Mouse (Mus musculus): ENCODE measurements around the gene Atp6v1g2.

Atp6v1g2 gene

DNA sequence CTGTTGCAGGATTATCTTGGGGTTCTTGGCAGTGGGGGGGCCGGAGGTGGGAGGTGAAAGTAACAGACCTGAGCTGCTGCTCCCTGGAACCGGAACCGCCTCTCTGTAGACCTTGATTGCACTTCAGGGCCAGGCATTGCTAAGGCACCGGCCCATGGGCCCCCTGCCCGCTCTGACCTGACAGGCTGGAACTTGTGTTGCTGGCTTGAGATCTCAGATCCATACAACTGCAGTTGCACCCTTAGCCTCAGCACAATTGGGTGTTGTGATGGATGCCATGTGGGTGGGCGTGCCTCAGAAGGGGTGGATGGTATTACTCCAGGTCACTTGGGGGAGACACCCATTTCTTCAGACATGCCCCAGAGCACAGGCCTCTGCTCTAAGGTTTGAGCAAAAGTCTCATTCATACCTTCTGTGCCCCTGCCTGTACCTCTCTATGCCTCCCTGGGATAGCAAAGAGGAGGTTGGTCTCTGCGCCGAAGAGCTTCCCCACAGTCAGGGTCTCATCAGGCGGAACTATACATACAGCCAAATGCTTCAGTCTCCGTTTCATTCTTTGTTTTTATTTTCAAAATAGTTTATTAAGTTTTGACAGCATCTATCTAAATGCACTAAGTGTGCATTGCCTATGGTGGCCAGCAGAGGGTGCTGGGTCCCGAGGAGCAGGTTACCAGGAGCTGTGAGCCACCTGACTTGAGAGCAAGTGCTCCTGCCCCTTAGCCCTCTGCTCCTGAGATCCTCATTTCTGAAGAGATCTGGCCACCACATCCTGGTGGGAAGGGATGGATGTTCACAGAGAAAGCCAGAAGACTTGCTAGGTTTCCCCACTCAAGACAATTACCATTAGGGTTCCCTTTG, 21.0 kb downstream of the Atp6v1g2 start:
- in situ Hi-C loops (cut with MboI) = no loop called here

DNA sequence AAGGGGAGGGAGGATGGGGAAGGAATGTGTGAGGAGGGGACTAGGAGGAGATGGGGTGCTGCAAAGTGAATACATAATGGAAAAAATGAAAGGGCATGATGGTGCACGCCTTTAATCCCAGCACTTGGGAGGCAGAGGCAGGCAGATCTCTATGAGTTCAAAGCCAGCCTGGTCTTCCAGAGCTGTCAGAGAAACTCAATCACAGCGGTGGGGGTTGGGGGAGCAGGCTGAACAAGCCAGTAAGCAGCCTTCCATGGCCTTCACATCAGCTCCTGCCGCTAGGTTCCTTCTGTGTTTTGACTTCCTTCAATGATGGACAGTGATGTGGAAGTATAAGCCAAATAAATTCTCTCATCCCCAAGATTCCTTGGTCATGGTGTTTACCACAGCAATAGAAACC, 21.8 kb downstream of the Atp6v1g2 start:
- in situ Hi-C loops (cut with MboI) = no loop called here

DNA sequence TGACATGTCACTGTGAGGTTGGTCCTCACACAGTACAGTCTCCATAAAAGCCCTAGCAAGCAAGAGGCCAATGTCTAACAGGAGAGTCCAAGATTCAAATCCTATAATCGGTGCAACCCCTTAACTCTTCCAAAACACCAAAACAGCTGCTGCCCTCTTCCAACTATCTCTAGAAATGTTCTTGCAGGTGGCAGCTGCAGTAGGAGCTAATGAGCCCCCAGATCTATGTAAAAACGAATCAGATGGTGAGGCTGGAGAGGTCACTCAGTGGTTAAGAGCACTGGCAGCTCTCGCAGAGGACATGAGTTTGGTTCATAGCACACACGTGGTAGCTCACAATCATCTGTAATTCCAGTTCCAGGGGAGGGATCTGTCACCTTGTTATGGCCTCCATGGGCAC, 22.2 kb downstream of the Atp6v1g2 start:
- in situ Hi-C loops (cut with MboI) = no loop called here

DNA sequence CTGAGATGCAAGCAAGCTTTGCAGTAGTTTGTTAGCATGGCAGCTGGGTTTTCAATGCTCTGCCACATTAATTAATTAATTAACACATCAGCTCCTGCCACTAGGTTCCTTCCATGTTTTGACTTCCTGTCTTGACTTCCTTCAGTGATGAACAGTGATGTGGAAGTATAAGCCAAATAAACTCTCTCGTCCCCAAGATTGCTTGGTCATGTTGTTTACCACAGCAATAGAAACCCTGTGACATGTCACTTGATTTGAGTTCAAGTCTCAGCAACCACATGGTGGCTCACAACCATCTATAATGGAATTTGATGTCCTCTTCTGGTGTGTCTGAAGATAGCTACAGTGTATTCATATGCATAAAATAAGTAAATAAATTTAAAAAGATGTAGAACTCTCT, 23.9 kb downstream of the Atp6v1g2 start:
- in situ Hi-C loops (cut with MboI) = no loop called here

DNA sequence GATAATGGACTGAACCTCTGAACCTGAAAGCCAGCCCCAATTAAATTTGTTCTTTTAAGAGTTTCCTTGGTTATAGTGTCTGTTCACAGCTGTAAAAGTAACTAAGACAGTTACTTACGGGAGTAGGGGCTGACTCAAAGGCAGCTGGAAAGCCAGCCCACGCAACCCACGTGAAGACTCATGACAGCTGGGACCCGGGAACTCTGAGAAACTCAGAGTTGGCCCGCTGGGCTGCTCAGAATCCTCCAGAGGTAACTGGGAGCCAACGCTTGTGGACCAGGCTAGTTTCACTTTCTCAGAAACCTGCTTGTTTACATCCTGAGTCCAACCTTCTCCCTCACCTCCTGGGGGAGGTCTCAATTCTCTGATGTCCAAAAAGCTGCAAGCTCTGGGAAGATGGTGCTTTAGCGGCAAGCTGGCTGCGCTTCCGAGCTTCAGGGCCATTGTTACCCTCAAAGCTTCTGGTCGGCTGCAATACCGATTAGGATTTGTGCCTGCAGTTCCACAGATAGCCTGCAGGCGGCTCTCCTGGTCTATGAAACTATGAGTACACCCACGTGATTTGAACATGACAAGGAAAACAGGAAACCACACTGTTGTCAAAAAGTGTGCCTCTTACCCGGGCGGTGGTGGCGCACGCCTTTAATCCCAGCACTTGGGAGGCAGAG, 24.5 kb downstream of the Atp6v1g2 start:
- in situ Hi-C loops (cut with MboI) = no loop called here

DNA sequence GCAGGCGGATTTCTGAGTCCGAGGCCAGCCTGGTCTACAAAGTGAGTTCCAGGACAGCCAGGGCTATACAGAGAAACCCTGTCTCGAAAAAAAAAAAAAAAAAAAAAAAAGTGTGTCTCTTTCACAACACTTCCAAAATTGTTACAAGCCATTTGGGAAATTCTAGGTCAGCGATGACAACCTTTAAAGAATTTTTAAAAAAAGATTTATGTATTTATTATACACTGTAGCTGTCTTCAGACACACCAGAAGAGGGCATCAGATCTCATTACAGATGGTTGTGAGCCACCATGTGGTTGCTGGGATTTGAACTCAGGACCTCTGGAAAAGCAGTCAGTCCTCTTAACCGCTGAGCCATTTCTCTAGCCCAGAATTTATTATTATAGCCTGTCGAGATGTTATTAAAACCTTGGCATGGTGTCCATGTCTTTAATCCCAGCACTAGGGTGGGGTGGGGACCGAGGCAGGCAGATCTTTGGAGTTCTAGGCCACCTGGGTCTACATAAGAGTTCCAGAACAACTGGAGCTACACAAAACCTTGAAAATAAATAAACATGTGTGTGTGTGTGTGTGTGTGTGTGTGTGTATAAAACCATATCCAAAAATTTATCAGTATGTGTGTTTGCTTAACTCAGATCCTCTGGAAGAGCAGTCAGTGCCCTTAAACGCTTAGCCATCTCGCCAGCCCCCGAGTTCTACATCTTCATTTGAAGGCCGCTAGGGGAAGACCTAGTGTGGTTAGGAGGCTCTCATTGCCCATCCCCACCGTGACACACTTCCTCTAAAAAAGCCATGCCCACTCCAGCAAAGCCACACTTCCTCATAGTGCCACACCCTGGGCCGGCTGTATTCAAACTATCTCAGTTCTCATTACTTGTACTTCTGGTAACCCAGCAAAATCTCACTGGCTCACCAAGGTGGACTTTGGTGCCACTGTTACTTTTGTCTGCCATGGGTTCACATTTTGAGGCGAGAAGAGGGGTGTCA, 25.3 kb downstream of the Atp6v1g2 start:
- in situ Hi-C loops (cut with MboI) = no loop called here

DNA sequence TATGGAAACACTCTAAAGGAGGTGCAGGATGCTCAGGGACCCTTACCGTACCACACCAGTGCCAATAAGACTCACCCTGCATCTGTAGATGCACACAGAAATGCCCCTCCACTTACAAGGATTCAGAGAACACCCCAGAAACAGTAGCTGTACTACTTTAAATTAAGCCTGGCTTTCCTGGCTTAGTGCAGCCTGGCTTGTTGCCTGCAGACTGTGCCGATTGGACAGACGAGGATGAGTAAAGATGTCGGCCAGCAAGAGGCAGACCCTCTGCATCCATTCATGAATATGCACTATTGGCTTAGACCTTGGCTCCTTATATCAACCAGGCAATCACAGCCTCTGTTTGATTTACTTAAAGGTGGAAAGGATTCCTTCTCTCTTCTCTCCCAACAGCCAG, 26.2 kb downstream of the Atp6v1g2 start:
- in situ Hi-C loops (cut with MboI) = no loop called here

DNA sequence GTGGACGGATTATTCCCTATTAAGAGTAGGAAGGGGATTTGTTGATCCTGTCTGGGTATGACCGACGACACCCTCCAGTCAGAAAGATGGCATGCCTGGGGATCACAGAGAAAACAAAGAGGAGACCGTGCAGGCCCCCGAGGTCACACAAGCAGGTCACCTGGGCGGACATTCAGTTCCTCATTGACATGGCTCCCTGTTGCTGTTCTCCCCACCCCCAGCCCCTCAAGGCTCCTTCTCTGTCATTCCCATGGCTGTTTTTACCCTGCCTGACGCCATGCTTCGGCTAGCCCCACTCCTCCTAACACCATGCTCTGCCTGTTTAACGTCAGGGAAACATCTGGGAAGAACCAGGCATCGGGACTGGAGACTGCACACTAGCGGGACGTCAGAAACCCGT, 28.2 kb downstream of the Atp6v1g2 start:
- in situ Hi-C loops (cut with MboI) = no loop called here

DNA sequence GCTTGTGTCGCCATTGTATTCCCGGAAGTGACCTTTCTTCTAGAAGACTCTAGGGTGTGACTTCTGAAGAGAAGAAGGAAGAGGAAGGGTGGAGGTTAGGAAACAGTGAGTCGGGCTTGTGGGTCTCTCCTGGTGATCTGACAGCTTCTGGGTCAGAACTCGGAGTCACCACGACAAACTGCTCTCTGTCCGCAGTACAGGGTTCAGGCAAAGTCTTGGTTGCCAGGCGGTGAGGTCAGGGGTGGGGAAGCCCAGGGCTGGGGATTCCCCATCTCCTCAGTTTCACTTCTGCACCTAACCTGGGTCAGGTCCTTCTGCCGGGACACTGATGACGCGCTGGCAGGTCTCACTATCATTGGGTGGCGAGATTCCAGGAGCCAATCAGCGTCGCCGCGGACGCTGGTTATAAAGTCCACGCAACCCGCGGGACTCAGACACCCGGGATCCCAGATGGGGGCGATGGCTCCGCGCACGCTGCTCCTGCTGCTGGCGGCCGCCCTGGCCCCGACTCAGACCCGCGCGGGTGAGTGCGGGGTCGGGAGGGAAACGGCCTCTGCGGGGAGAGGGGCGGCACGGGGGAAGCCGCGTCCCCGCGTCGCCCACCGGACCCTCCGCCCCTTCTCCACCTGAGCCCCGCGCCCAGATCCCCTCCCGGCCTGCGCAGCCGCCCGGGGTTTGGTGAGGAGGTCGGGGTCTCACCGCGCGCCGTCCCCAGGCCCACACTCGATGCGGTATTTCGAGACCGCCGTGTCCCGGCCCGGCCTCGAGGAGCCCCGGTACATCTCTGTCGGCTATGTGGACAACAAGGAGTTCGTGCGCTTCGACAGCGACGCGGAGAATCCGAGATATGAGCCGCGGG, 29.4 kb downstream of the Atp6v1g2 start, which contains the start of gene H2-D1:
H2-D1 (plus strand) TSS at position 67 of the 859 bp plus-strand sequence.
- in situ Hi-C loops (cut with MboI) = no loop called here

DNA sequence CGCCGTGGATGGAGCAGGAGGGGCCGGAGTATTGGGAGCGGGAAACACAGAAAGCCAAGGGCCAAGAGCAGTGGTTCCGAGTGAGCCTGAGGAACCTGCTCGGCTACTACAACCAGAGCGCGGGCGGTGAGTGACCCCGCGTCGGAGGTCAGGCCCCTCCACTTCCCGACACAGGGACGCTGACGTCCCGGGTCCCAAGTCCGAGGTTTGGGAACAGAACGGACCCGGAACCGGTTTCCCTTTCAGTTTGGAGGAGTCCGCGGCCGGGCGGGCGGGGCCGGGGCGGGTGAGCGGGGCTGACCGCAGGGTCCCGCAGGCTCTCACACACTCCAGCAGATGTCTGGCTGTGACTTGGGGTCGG, 30.0 kb downstream of the Atp6v1g2 start:
- in situ Hi-C loops (cut with MboI) = no loop called here

DNA sequence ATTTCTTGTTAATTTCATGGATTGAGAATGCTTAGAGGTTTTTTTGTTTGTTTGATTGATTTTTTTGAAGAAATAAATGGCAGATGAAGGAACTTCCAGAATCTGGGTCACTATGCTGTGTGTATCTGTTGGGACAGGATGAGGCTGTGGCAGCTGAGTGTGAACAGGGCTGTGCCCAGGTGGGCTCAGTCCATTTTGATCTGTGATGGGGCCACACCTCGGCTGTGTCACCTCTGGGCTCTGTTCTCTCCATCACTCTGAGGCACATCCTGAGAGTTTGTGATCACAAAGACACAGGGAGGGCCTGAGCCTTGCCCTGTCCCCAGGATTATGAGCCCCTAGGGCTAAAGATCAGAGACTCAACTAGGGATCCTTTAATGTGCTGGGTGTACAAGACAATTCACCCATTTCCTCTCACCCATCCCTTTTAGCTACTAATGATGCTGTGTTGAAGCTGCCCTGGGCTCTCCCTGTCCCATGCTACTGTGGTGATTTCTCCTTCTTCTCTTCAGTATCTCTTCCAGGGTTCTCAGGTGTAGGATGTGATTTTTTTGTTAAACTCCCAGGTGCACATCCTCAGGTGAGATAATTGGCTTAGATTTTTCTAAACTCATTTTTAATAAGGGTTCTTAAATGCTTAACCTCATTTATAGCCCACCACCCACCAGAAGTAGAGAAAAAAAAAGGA, 34.1 kb downstream of the Atp6v1g2 start:
- in situ Hi-C loops (cut with MboI) = no loop called here

DNA sequence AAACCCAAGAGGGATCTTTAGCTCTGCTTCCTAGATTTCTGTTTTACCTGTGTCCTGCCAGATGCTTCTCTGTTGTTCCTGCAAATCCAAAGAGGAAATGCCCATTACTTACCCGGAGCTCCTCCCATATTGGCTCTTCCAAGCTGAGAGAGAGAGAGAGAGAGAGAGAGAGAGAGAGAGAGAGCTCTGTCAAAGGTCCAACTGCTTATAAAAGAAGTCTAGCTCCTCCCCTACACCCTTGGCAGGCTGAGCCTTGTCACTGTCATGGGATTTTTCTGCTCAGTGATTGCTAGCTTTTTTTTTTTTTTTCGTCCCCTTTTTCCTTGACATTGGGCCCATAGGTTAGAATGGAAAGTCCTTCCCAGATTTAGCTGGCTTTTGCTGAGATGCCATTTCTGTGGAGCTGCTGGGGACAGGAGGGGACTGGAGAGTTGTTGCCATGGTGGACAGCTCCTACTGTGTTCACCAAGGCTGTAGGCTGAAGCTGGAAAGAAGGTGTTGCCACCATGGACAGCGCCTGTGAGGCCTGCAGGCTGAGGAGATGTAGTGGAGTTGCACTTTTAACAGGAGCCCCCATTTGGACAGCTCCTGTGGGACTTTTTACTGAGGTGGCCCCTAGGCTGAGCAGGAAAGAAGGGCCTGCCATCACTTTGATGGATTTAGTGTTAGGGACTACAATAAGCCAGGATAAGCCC, 36.3 kb downstream of the Atp6v1g2 start:
- in situ Hi-C loops (cut with MboI) = no loop called here

DNA sequence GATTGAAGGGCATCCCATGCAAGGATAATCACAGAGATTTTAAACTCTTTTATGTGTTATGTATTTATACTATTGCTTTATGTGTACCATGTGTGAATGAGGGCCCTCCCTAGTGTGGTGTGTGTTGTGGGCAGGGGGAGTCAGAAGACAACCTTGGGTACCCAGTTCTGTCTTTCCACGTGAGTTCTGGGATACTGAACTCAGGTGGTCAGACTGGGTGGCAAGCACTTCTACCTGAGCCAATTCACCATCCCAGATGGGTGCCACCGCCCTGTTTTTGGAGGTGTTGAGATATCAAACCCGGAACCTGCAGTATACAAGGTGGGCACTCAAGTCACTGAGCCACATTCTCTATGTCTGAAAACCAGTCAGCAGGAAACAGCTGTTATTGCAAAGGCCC, 38.8 kb downstream of the Atp6v1g2 start:
- in situ Hi-C loops (cut with MboI) = no loop called here

DNA sequence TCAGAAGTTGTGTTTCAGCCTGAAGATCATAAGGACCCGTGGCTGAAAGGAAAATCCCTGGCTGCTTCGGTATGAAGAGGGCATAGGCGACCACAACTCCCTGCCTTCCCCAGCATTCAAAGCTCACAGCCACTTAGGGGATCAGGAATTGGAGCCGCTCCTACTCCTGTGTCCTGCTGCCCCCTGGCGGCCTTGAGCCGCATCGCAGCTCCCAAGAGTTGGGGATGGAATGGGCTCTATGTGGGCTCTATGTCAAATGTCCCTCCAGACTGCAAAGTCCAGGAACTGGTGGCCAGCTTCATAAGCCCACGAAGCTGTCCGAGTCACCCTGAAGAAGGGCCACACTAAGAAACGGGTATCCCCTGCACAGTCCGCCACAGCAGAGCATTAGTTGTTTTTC, 41.3 kb downstream of the Atp6v1g2 start:
- in situ Hi-C loops (cut with MboI) = no loop called here

DNA sequence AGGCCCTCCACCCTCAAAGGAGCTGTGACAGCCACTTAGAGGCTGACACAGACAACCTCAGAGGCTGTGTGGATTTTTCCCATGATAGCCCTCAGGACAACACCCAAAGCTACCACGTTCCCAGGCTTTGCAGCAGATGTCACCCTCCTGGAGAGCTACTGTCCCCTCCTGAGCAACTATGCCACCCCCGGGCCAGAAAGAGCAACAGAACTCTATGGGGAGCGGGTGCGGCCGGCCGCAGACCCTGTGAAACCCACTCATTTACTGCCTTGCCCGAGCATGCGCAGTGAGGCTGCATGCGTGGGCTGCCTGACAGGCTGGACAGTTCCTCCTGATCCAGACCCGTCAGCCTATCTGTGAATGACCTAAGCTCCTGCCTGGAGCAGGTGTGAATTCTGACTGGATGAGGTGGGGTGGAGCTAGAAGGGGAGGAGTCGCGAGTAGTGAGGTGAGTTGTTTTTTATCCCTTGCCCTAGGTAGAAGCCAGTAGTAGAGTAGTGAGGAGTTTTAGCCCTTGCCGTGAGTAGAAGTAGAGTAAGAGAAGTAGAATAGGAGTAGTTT, 42.9 kb downstream of the Atp6v1g2 start:
- in situ Hi-C loops (cut with MboI) = no loop called here

DNA sequence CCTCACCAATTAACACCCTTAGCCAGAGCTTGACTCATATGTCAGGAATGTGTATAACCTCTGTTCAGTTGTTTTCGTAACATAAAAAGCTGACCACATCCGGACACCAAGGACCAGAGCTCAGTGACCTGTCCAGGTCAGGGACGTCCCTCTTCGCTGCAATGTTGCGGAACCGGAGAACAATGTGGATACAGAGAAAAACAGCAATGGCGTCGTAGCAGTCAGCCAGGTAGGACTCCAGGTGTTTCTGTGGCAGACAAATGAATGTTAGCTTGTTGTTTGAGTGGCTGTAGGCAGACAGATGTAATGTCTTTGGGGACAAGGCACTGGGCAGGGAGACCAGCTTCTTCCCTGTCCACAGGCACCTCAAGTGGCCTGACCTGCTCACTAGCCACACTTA, 44.6 kb downstream of the Atp6v1g2 start:
- in situ Hi-C loops (cut with MboI) = no loop called here

DNA sequence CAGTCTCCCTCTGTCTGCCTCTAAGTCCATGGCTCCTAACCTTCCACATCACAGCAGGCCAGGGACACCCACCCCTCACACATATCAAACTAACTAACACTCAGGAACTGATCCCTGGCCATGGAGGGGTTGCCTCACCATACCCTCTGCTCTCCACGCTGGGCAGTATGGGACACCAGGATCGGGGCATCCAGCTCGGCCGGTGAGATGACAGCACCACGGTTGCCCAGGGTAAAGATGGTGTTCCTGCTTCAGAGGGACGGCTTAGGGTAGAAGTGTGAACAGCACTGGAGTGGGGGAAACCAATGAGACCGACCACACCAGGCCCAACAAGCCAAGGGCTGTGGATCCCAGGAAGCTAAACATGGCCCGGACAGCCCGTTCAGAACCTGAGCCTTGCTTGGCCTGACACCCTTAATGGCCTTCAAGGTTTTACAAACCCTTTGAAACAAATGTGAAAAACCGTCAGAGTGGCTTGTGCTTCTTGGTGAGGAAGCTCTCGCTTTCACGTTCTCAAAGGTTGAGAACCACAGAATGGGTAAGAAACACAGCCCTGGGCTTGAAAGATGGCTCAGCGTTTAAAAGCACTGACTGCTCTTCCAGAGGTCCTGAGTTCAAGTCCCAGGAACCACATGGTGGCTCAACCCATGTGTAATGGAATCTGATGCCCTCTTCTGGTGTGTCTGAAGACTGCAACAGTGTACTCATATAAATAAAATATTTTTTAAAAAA, 45.7 kb downstream of the Atp6v1g2 start:
- in situ Hi-C loops (cut with MboI) = no loop called here

DNA sequence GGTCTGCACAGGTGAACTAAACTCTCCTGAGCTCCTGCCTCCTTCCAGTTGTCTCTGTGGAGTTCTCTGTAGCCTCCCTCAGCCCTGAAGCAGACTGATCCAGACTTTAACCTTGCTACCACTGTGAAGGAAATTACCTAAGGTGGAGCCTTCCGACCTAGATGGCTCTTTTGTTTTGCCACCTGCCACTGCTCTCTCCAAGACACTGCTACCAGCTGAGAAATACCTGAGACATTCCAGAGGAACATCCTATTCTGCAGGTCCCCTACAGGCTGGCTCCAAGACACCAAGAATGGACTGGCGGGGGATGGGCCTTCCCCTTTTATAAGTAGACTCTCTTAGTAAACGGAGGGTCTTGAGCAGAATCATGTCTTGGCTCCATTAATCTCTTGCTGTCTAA, 46.8 kb downstream of the Atp6v1g2 start:
- in situ Hi-C loops (cut with MboI) = no loop called here

DNA sequence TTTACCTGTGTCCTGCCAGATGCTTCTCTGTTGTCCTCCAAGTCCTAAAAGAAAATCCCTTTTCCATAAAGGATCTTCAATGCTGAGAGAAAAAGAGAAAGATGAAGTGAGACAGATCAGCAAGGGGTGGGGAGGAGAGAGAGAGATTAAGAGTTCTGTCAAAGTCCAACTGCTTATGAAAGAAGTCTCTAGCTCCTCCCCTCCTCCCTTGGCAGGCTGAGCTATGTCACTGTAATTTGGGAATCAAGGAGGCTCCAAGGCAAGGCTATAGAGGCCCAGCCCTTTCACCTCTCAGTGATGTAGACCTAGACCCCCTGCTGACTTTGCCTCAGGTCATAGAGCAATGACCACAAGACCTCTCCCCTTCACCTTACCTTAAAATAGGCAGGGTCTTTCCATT, 52.0 kb downstream of the Atp6v1g2 start:
- in situ Hi-C loops (cut with MboI) = no loop called here

Data from mature B cell (primary cell).